Mouse (Mus musculus) heart, embryonic 11.5 days (tissue): ENCODE measurements around the gene Serping1. TPM values are rescaled to one million over a fixed set of nuclear protein-coding genes. Genes with fewer than 3 reads are reported as not detected.

ENCODE experiments used
- ATAC-seq: fragments of 200-750 bp; cut with Nextera tagmentation; replicated peaks from 2 replicates; pipeline ENCODE4 v1.8.0; 2017; ENCODE audit warnings: moderate library complexity; ENCODE audit not compliant: insufficient number of reproducible peaks, low FRiP score, low TSS enrichment
- H3K27ac ChIP-seq: fragments of 300-500 bp; sonication (generic); 2 replicates; pipeline ENCODE4 v1.5.1; 2014; ENCODE audit warnings: mild to moderate bottlenecking, low read depth, low read length
- H3K27me3 ChIP-seq: fragments of 300-500 bp; sonication (generic); 2 replicates; pipeline ENCODE4 v1.6.1; 2014; ENCODE audit warnings: mild to moderate bottlenecking, low read length, mixed read lengths; ENCODE audit not compliant: control insufficient read depth, insufficient read depth
- H3K36me3 ChIP-seq: fragments of 300-500 bp; sonication (generic); 2 replicates; pipeline ENCODE4 v1.6.1; 2014; ENCODE audit warnings: mild to moderate bottlenecking, low read length, moderate library complexity, mixed read lengths; ENCODE audit not compliant: control insufficient read depth, insufficient read depth
- H3K4me1 ChIP-seq: fragments of 300-500 bp; sonication (generic); 2 replicates; pipeline ENCODE4 v1.6.1; 2014; ENCODE audit warnings: low read length; ENCODE audit not compliant: control insufficient read depth, insufficient read depth
- H3K4me2 ChIP-seq: fragments of 300-500 bp; sonication (generic); 2 replicates; pipeline ENCODE4 v1.6.1; 2014; ENCODE audit warnings: mild to moderate bottlenecking, moderate library complexity
- H3K4me3 ChIP-seq: fragments of 300-500 bp; sonication (generic); 2 replicates; pipeline ENCODE4 v1.5.1; 2014; ENCODE audit warnings: low read depth, low read length
- H3K9ac ChIP-seq: fragments of 300-500 bp; sonication (generic); 2 replicates; pipeline ENCODE4 v1.6.1; 2014; ENCODE audit warnings: mild to moderate bottlenecking, low read depth, low read length, moderate library complexity
- H3K9me3 ChIP-seq: fragments of 300-500 bp; sonication (generic); replicated peaks from 2 replicates; pipeline ENCODE4 v1.6.1; 2016; ENCODE audit warnings: low read length; ENCODE audit not compliant: control insufficient read depth
- WGBS: fragments of 180-500 bp; shearing (Covaris S2); extraction: QIAGEN DNeasy Blood & Tissue Kit; methylation state at CpG from one replicate; pipeline ENCODE4 v1.1.7; 2014; ENCODE audit not compliant: insufficient replicate concordance; 5-methylcytosine and 5-hydroxymethylcytosine counted together
- polyA plus RNA-seq: library from polyadenylated mRNA; unstranded; fragments of >200 nt; fragmentation: Nextera tagmentation; extraction: Ambion mirVana; gene quantifications from 2 replicates; pipeline ENCODE4 v1.2.1, GENCODE M21; 2014

Gene Serping1
- polyA plus RNA-seq, 1 experiment from 2014 or later, result 41.8 TPM

GRCm38 (mm10) chr2:84774751-84775150 lies 493 bp downstream of the Serping1 start:
- no peaks in the 10 kb centered on the region for H3K27me3 ChIP-seq
- H3K4me2 ChIP-seq, result peak overlapping the region; percentile 55
- peak overlapping the region; percentile 30 for H3K4me3 ChIP-seq
- no peaks in the 10 kb centered on the region for H3K36me3 ChIP-seq
- 0 out of 2 replicates have a peak overlapping the region, but pooled peaks have one; percentile 5 for H3K27ac ChIP-seq
- WGBS, result 1% methylated on average over 15 of the region's 15 CpGs
- H3K9me3 ChIP-seq, result no peaks in the 10 kb centered on the region
- peak; percentile 79 for ATAC-seq
- peaks cover 7% of the 10 kb centered on the region; the same call in 1 of the 2 replicates for H3K4me1 ChIP-seq
- H3K9ac ChIP-seq, result peak overlapping the region; percentile 40; the same call in 1 of the 2 replicates

DNA sequence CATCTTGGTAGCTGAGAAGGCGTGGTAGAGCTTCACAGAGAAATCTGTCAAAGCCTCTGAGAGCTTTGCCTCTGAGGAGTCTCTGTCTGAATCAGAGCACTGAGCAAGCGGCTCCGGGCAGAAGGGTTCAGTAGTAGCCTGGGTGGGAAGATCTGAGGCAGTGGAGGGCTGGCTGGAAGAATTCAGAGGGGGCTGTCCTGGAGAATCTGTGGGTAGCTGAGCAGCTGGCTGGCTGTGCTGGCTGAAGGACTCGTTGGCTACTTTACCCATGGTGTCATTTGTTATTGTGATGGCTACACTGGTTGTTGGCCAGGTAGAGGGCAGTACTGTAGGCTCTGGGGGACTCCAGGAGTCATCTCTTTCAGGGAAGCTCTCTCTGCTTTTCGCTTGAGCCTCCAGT lies 2.0 kb downstream of the Serping1 start:
- Histone ChIP-seq H3K27me3 (no peaks in the 10 kb centered on the region), H3K27ac (no peak overlapping the region), H3K4me1 (peaks cover 7% of the 10 kb centered on the region; the same call in 1 of the 2 replicates), H3K9me3 (no peaks in the 10 kb centered on the region), H3K36me3 (no peaks in the 10 kb centered on the region), H3K4me3 (no peak overlapping the region), H3K4me2 (no peak overlapping the region), H3K9ac (no peak overlapping the region)
- ATAC-seq, result no peak
- WGBS, result 69% methylated on average over 5 of the region's 5 CpGs

GRCm38 (mm10) chr2:84772454-84772853 lies 2.8 kb downstream of the Serping1 start:
- WGBS, result 77% methylated on average over 4 of the region's 4 CpGs
- Histone ChIP-seq H3K4me3 (no peak overlapping the region), H3K27me3 (no peaks in the 10 kb centered on the region), H3K4me1 (peaks cover 7% of the 10 kb centered on the region; the same call in 1 of the 2 replicates), H3K9ac (no peak overlapping the region), H3K9me3 (no peaks in the 10 kb centered on the region), H3K27ac (no peak overlapping the region), H3K4me2 (no peak overlapping the region), H3K36me3 (no peaks in the 10 kb centered on the region)
- ATAC-seq, result no peak

- H3K27ac ChIP-seq, result no peak overlapping the region
- ATAC-seq, result no peak
- H3K4me1 ChIP-seq, result peaks cover 7% of the 10 kb centered on the region; the same call in 1 of the 2 replicates
- H3K9ac ChIP-seq, result no peak overlapping the region
- H3K9me3 ChIP-seq, result no peaks in the 10 kb centered on the region
- no peak overlapping the region for H3K4me2 ChIP-seq
- WGBS, result 66% methylated on average over 6 of the region's 6 CpGs
- no peaks in the 10 kb centered on the region for H3K27me3 ChIP-seq
- H3K36me3 ChIP-seq, result no peaks in the 10 kb centered on the region
- H3K4me3 ChIP-seq, result no peak overlapping the region
Observed at GRCm38 (mm10) chr2:84770501-84770900, 4.7 kb downstream of the Serping1 start.

DNA sequence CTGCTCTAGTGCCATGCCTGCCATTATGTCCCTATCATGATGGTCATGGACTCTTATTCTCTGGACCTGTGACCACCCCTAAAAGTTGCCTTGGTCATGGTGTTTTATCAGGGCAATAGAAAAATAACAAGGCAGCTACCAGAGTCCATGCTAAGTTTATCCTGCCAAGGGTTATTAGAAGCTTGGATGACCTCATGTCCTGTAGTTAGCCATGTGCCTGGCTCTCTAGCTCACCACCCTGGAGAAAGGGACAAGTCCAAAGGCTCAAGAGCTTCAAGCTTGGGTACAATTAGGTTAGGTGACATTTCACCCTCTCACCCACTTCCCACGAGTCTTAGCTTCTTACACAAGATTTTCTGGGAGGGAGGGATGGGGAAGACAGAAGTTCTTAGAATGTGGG lies 12.4 kb downstream of the Serping1 start:
- Histone ChIP-seq H3K9me3 (no peaks in the 10 kb centered on the region), H3K4me2 (no peak overlapping the region), H3K9ac (no peak overlapping the region), H3K36me3 (no peaks in the 10 kb centered on the region), H3K27me3 (no peaks in the 10 kb centered on the region), H3K27ac (no peak overlapping the region), H3K4me3 (no peak overlapping the region), H3K4me1 (no peaks in the 10 kb centered on the region)
- no peak for ATAC-seq
- 63% methylated on average over 1 of the region's 1 CpGs for WGBS

- H3K4me3 ChIP-seq, result no peak overlapping the region
- WGBS, result 66% methylated on average over 4 of the region's 4 CpGs
- no peaks in the 10 kb centered on the region for H3K36me3 ChIP-seq
- H3K4me2 ChIP-seq, result no peak overlapping the region
- no peaks in the 10 kb centered on the region for H3K9me3 ChIP-seq
- ATAC-seq, result no peak
- no peaks in the 10 kb centered on the region for H3K27me3 ChIP-seq
- no peak overlapping the region for H3K27ac ChIP-seq
- H3K4me1 ChIP-seq, result no peaks in the 10 kb centered on the region
- H3K9ac ChIP-seq, result no peak overlapping the region
Observed at GRCm38 (mm10) chr2:84762295-84762694, 12.9 kb downstream of the Serping1 start.

DNA sequence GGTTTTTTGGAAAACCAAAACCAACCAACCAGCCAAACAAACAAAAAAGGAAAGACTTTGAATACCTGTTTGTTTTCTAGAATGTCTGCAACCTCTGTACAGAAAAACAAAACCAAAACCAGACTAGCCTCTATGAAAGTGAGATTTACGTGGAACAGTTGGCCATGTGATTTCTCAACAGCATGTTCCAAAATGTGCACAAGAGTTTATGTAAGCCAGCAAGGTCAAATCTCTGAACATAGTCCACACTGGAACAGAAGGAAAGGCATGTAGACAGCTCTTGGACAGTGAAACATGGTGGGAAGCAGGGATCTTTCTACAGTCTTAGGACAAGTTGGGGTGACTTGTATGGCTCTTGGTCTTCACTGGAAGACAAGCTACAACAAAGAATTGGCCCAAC lies 13.4 kb downstream of the Serping1 start:
- 87% methylated on average over 1 of the region's 1 CpGs for WGBS
- H3K4me2 ChIP-seq, result no peak overlapping the region
- no peaks in the 10 kb centered on the region for H3K36me3 ChIP-seq
- H3K9me3 ChIP-seq, result no peaks in the 10 kb centered on the region
- H3K27ac ChIP-seq, result no peak overlapping the region
- no peaks in the 10 kb centered on the region for H3K27me3 ChIP-seq
- no peak overlapping the region for H3K9ac ChIP-seq
- ATAC-seq, result no peak
- no peak overlapping the region for H3K4me3 ChIP-seq
- H3K4me1 ChIP-seq, result no peaks in the 10 kb centered on the region

DNA sequence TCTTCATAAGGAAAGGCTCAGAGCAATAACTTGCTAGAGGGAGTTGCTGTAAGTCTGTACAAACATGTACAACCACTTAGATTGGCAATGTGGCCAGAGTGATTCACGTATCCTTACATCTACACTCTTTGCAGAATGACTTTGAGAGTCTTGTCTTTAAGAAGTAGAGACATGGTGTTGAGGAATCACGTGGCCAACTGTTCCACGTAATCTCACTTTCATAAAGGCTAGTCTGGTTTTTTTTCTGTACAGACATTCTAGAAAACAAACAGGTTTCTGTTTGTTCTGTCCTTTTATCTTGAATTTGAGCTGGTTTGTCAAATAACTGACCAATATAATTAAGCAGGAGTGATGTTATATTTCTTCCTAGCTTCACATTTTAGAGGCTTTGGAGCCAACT lies 13.9 kb downstream of the Serping1 start:
- Histone ChIP-seq H3K27ac (no peak overlapping the region), H3K4me1 (no peaks in the 10 kb centered on the region), H3K36me3 (no peaks in the 10 kb centered on the region), H3K4me2 (no peak overlapping the region), H3K27me3 (no peaks in the 10 kb centered on the region), H3K4me3 (no peak overlapping the region), H3K9ac (no peak overlapping the region), H3K9me3 (no peaks in the 10 kb centered on the region)
- 77% methylated on average over 3 of the region's 3 CpGs for WGBS
- no peak for ATAC-seq

DNA sequence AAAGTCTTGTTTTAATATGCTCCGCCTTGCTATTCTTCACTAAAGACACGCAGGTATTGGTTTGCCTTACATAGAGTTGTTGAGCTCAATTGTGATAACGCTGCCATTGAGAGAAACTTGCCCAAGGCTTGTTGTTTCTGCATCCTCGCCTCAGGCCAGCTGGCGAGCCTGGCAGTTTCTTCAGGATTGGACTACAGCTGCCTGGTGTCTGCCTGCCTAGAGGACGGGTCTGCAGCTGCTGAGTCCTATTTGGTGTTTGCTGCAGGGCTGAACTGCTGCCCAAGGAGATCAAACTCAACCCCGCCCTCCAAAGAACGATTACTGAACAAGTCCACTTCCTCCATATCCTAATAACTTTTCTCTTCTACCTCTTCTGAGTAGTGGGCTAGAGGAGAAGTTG lies 14.5 kb downstream of the Serping1 start:
- Histone ChIP-seq H3K4me2 (no peak overlapping the region), H3K9ac (no peak overlapping the region), H3K27me3 (no peaks in the 10 kb centered on the region), H3K27ac (no peak overlapping the region), H3K4me1 (no peaks in the 10 kb centered on the region), H3K4me3 (no peak overlapping the region), H3K36me3 (no peaks in the 10 kb centered on the region), H3K9me3 (no peaks in the 10 kb centered on the region)
- ATAC-seq, result no peak
- WGBS, result 60% methylated on average over 8 of the region's 8 CpGs
